Mouse (Mus musculus) ES-E14 (cell line): ENCODE data around the gene Ly75.

ENCODE experiments used
- CHD2 ChIP-seq: IDR thresholded peaks from 2 replicates; pipeline ENCODE4 v1.6.1; 2014; ENCODE audit warnings: mild to moderate bottlenecking, low read depth, low read length, inconsistent platforms
- ZC3H11A ChIP-seq: IDR thresholded peaks from 2 replicates; pipeline ENCODE4 v1.6.1; 2012; ENCODE audit warnings: low read depth, mild to moderate bottlenecking, inconsistent platforms, low read length, borderline replicate concordance
- ZNF384 ChIP-seq: IDR thresholded peaks from 2 replicates; pipeline ENCODE4 v1.6.1; 2012; ENCODE audit warnings: low read depth, low read length, inconsistent platforms

DNA sequence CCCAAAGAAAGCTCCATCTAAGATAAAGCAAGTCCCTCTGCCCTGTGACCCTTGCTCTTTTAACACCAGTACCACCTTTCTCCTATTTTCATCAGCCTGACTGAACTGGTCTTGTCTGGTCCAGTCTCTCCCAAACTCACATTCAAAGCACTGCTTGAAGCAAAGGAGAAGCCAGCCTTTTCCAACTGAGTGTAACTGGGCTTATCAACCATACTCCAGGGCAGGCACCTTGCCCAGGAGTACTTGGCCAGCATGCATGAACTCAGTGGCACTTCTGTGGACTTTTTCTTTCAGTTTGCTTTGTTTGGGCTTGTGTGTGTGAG is 1.6 kb upstream of the Ly75 start:
- TF ChIP-seq CHD2 = no peak
- no peak for TF ChIP-seq ZNF384
- TF ChIP-seq ZC3H11A = no peak
